Mouse (Mus musculus) T-cell, adult 2 months (primary cell): ENCODE results near the gene B3gnt3.

ENCODE experiments used
- DNase-seq: peaks from one replicate; pipeline ENCODE4 v3.0.0; 2022; ENCODE audit warnings: low spot score

B3gnt3 gene

GRCm38 (mm10) chr8:71678216-71678615 lies 23.4 kb downstream of the B3gnt3 start:
- DNase-seq, result no peak

- no peak for DNase-seq
Measured at GRCm38 (mm10) chr8:71677555-71677954, 24.0 kb downstream of the B3gnt3 start.

GRCm38 (mm10) chr8:71676803-71677202 lies 24.8 kb downstream of the B3gnt3 start:
- DNase-seq, result no peak

GRCm38 (mm10) chr8:71676020-71676741 lies 25.4 kb downstream of the B3gnt3 start, which contains the start of gene Jak3:
Gene Jak3, plus strand, starts transcription at chr8:71676296.
- DNase-seq, result peak; percentile 72

- no peak for DNase-seq
Measured at GRCm38 (mm10) chr8:71675456-71676019, 26.1 kb downstream of the B3gnt3 start.

- no peak for DNase-seq
Measured at GRCm38 (mm10) chr8:71674071-71674470, 27.5 kb downstream of the B3gnt3 start.

GRCm38 (mm10) chr8:71672168-71672735 lies 29.3 kb downstream of the B3gnt3 start:
- no peak for DNase-seq

GRCm38 (mm10) chr8:71671549-71671965 lies 30.0 kb downstream of the B3gnt3 start, which contains the start of gene Unc13a:
Gene Unc13a, minus strand, starts transcription at chr8:71671757.
- peak; percentile 87 for DNase-seq

- DNase-seq, result no peak
Measured at GRCm38 (mm10) chr8:71670621-71671548, 30.7 kb downstream of the B3gnt3 start.

GRCm38 (mm10) chr8:71670198-71670597 lies 31.4 kb downstream of the B3gnt3 start:
- DNase-seq, result no peak

GRCm38 (mm10) chr8:71668220-71668975 lies 33.2 kb downstream of the B3gnt3 start:
- peak; percentile 73 for DNase-seq

GRCm38 (mm10) chr8:71667256-71667655 lies 34.3 kb downstream of the B3gnt3 start:
- no peak for DNase-seq

- DNase-seq, result no peak
Measured at GRCm38 (mm10) chr8:71666855-71667254, 34.7 kb downstream of the B3gnt3 start.

- peak; percentile 63 for DNase-seq
Measured at GRCm38 (mm10) chr8:71665331-71666130, 36.1 kb downstream of the B3gnt3 start.

- peak; percentile 76 for DNase-seq
Measured at GRCm38 (mm10) chr8:71660325-71661120, 41.1 kb downstream of the B3gnt3 start.

- no peak for DNase-seq
Measured at GRCm38 (mm10) chr8:71659751-71660150, 41.8 kb downstream of the B3gnt3 start.

- DNase-seq, result no peak
Measured at GRCm38 (mm10) chr8:71658515-71659049, 43.0 kb downstream of the B3gnt3 start.

- no peak for DNase-seq
Measured at GRCm38 (mm10) chr8:71657816-71658215, 43.8 kb downstream of the B3gnt3 start.

- DNase-seq, result no peak
Measured at GRCm38 (mm10) chr8:71654600-71654999, 47.0 kb downstream of the B3gnt3 start.
